Mouse (Mus musculus) CH12.LX (cell line): ENCODE measurements around the gene Zfp423. TPM values are rescaled to one million over a fixed set of nuclear protein-coding genes. Genes with fewer than 3 reads are reported as not detected.

Experiments
- DNase-seq: peaks from one replicate; pipeline ENCODE4 v3.0.0-alpha.2; 2013; ENCODE audit errors: extremely low read depth
- H3K27ac ChIP-seq: 2 replicates; pipeline ENCODE4 v1.5.1; 2012; ENCODE audit warnings: low read depth, mild to moderate bottlenecking, control low read depth, moderate library complexity; ENCODE audit not compliant: insufficient read depth
- H3K27me3 ChIP-seq: replicated peaks from 2 replicates; pipeline ENCODE3; 2012; ENCODE audit warnings: inconsistent platforms
- H3K36me3 ChIP-seq, 2 experiments: replicated peaks in 1 of 2; 2 replicates each; pipeline versions ENCODE3 to v1.6.1; 2012; ENCODE audit warnings: inconsistent platforms in 1 of 2, low read length in 1 of 2, mild to moderate bottlenecking in 1 of 2, mixed read lengths in 1 of 2, moderate library complexity in 1 of 2; ENCODE audit not compliant: control insufficient read depth in 1 of 2, insufficient read depth in 1 of 2
- H3K4me1 ChIP-seq, 2 experiments: 2 replicates each; pipeline ENCODE4 v1.6.1; 2012; ENCODE audit warnings: inconsistent platforms in 1 of 2, moderate library complexity in 1 of 2; ENCODE audit not compliant: insufficient read depth in 2 of 2, control insufficient read depth in 1 of 2
- H3K4me2 ChIP-seq: 2 replicates; pipeline ENCODE4 v1.6.1; 2012; ENCODE audit warnings: low read depth, mild to moderate bottlenecking, control low read depth; ENCODE audit not compliant: poor library complexity, insufficient read depth, severe bottlenecking
- H3K4me3 ChIP-seq, 3 experiments: fragments of 150-350 bp in 1 of 3; sonication (generic) in 1 of 3; replicated peaks in 1 of 3; 2 replicates each; pipeline versions ENCODE3 to v1.5.1; 2011 to 2012; ENCODE audit warnings: low read depth in 2 of 3, low read length in 2 of 3, mild to moderate bottlenecking in 2 of 3, moderate library complexity in 2 of 3, control low read depth in 1 of 3, improper control_type of control experiment in 1 of 3, inconsistent platforms in 1 of 3, mixed read lengths in 1 of 3; ENCODE audit not compliant: poor library complexity in 1 of 3
- H3K79me2 ChIP-seq: replicated peaks from 2 replicates; pipeline ENCODE4 v1.6.1; 2012; ENCODE audit warnings: mild to moderate bottlenecking, moderate library complexity; ENCODE audit not compliant: control insufficient read depth, poor library complexity, insufficient read depth, severe bottlenecking; ENCODE audit errors: extremely low read depth
- H3K9ac ChIP-seq: 2 replicates; pipeline ENCODE4 v1.6.1; 2012; ENCODE audit warnings: low read depth, mild to moderate bottlenecking, control low read depth, moderate library complexity; ENCODE audit not compliant: insufficient read depth
- H3K9me3 ChIP-seq: replicated peaks from 2 replicates; pipeline ENCODE3; 2012; ENCODE audit warnings: low read length, inconsistent platforms, mixed read lengths
- CHD2 ChIP-seq: IDR thresholded peaks from 2 replicates; pipeline ENCODE4 v1.6.1; 2011; ENCODE audit warnings: low read length, improper control_type of control experiment
- ETS1 ChIP-seq: conservative IDR thresholded peaks from 2 replicates; pipeline ENCODE4 v1.6.1; 2012; ENCODE audit warnings: low read depth, mild to moderate bottlenecking, inconsistent platforms, low read length, improper control_type of control experiment, moderate library complexity
- HCFC1 ChIP-seq: IDR thresholded peaks from 2 replicates; pipeline ENCODE4 v1.6.1; 2012; ENCODE audit warnings: low read depth, mild to moderate bottlenecking, inconsistent platforms, low read length, improper control_type of control experiment
- IRF4 ChIP-seq: IDR thresholded peaks from 2 replicates; pipeline ENCODE4 v1.6.1; 2014; ENCODE audit warnings: low read depth, mild to moderate bottlenecking, inconsistent platforms, low read length, improper control_type of control experiment
- JUND ChIP-seq: conservative IDR thresholded peaks from 2 replicates; pipeline ENCODE4 v1.6.1; 2011; ENCODE audit warnings: low read depth, low read length, improper control_type of control experiment
- MAFK ChIP-seq: IDR thresholded peaks from 2 replicates; pipeline ENCODE4 v1.6.1; 2011; ENCODE audit warnings: low read length, improper control_type of control experiment; ENCODE audit not compliant: insufficient replicate concordance
- MAX ChIP-seq: IDR thresholded peaks from 2 replicates; pipeline ENCODE4 v1.6.1; 2011; ENCODE audit warnings: low read length, improper control_type of control experiment
- MXI1 ChIP-seq: IDR thresholded peaks from 2 replicates; pipeline ENCODE4 v1.6.1; 2011; ENCODE audit warnings: mild to moderate bottlenecking, low read depth, low read length, improper control_type of control experiment
- MYC ChIP-seq: IDR thresholded peaks from 2 replicates; pipeline ENCODE4 v1.6.1; 2011; ENCODE audit warnings: low read depth, mild to moderate bottlenecking, improper control_type of control experiment, low read length
- NELFE ChIP-seq: IDR thresholded peaks from 2 replicates; pipeline ENCODE4 v1.6.1; 2011; ENCODE audit warnings: low read depth, low read length, improper control_type of control experiment
- NRF1 ChIP-seq: IDR thresholded peaks from 2 replicates; pipeline ENCODE4 v1.6.1; 2014; ENCODE audit warnings: low read depth, mild to moderate bottlenecking, inconsistent platforms, low read length, improper control_type of control experiment, moderate library complexity
- PAX5 ChIP-seq: IDR thresholded peaks from 2 replicates; pipeline ENCODE4 v1.6.1; 2012; ENCODE audit warnings: low read length, inconsistent platforms, mixed read lengths
- POLR2A ChIP-seq: IDR thresholded peaks from 2 replicates; pipeline ENCODE4 v1.6.1; 2011; ENCODE audit warnings: low read depth, mild to moderate bottlenecking, improper control_type of control experiment, low read length
- TBP ChIP-seq: conservative IDR thresholded peaks from 2 replicates; pipeline ENCODE4 v1.6.1; 2011; ENCODE audit warnings: low read depth, low read length, improper control_type of control experiment
- TCF12 ChIP-seq: IDR thresholded peaks from 2 replicates; pipeline ENCODE4 v1.6.1; 2014; ENCODE audit warnings: low read depth, mild to moderate bottlenecking, inconsistent platforms, low read length, improper control_type of control experiment
- UBTF ChIP-seq: IDR thresholded peaks from 2 replicates; pipeline ENCODE4 v1.6.1; 2012; ENCODE audit warnings: low read depth, mild to moderate bottlenecking, inconsistent platforms, low read length, improper control_type of control experiment, moderate library complexity
- ZC3H11A ChIP-seq: IDR thresholded peaks from 2 replicates; pipeline ENCODE4 v1.6.1; 2012; ENCODE audit warnings: low read depth, mild to moderate bottlenecking, inconsistent platforms, low read length, improper control_type of control experiment
- ZNF384 ChIP-seq: IDR thresholded peaks from 2 replicates; pipeline ENCODE4 v1.6.1; 2012; ENCODE audit warnings: low read depth, low read length, improper control_type of control experiment, inconsistent platforms
- dilution Hi-C: fragments of 300-500 bp; cut with MboI; formaldehyde crosslinking; loops from 2 replicates; pipeline ENCODE4 v1.14.3; 2020; ENCODE audit warnings: low sequenced_read_pairs; ENCODE audit not compliant: extremely low pct_unique_long_range_greater_than_20kb, extremely low pct_ligation_motif_present
- in situ Hi-C: fragments of 300-500 bp; cut with MboI; formaldehyde crosslinking; loops from 3 replicates; pipeline ENCODE4 v1.14.3; 2019; ENCODE audit warnings: low sequenced_read_pairs, low pct_ligation_motif_present, low pct_unique_long_range_greater_than_20kb, mixed read lengths
- polyA plus RNA-seq: library from polyadenylated mRNA; unstranded; fragments of >175 nt; gene quantifications from 2 replicates; pipeline ENCODE4 v1.2.1, GENCODE M21; 2012; ENCODE audit warnings: low read depth; ENCODE audit not compliant: insufficient read length
- total RNA-seq, 2 experiments: library from RNA; depleted of rRNA; stranded (reverse); fragments of 300-350 nt in 1 of 2; fragments of >200 nt in 1 of 2; gene quantifications; 2 replicates each; pipeline ENCODE4 v1.2.3; 2012 to 2014

The Zfp423 gene
- total and polyA plus RNA-seq, 3 experiments, result 0.25 to 2.7 (median 0.32) TPM

DNA sequence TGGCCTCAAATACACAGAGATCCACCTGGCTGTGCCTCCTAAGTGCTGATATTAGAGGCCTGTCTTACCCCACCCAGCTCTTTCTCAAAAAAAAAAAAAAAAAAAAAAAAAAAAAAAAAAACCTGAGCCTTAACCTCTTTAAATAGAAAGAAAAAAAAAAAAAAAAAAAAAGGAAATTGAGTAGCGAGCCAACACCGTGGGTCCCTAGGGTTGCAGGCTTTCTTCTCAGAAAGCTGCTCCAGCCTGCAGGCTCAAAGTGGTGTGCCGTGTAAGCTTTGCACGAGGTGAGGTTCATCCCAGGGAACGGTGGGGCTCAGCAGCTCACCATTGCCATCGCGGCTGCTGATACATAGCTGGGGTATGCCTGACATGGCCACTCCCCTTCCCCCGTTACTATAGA is 24.6 kb upstream of the Zfp423 start:
- Histone ChIP-seq H3K4me1 (no peaks in the 10 kb centered on the region), H3K27me3 (peaks cover 2% of the 10 kb centered on the region), H3K4me3 (no peak overlapping the region), H3K4me2 (no peak overlapping the region), H3K27ac (no peak overlapping the region), H3K36me3 (no peaks in the 10 kb centered on the region), H3K9ac (no peak overlapping the region), H3K79me2 (no peaks in the 10 kb centered on the region), H3K9me3 (no peaks in the 10 kb centered on the region)
- dilution Hi-C loops (no loop called here), in situ Hi-C loops (no loop called here)
- TF ChIP-seq ZNF384 (peak; percentile 38; the same call in 1 of the 2 replicates), NELFE (no peak), UBTF (no peak)
- no peak for DNase-seq

DNA sequence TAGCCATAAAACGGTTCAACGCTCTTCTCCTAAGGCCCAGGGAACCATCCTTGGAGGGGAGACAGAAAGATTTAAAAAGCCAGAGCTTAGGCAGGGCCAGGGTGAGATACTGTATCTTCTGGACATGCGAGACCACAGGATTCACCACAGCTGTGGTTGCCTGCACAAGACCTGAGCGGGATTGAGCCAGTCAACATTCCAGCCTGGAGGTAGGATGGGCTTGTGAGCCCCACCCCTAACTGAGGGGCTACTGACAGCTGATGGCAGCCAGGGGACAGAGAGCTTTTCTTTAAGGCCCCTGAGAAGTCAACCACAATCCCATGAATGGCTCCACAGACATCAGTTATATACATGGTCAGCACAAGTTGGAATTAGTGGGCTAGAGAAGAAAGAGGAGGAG is 23.5 kb upstream of the Zfp423 start:
- no peaks in the 10 kb centered on the region for H3K9me3 ChIP-seq
- no peaks in the 10 kb centered on the region for H3K4me1 ChIP-seq
- H3K27ac ChIP-seq, result no peak overlapping the region
- dilution Hi-C loops (no loop called here), in situ Hi-C loops (no loop called here)
- no peak overlapping the region for H3K9ac ChIP-seq
- TF ChIP-seq TBP (no peak), PAX5 (no peak), MAFK (no peak), ZNF384 (no peak), JUND (no peak), ETS1 (no peak), NRF1 (no peak), POLR2A (no peak), HCFC1 (no peak), MAX (no peak), MXI1 (no peak), CHD2 (no peak), MYC (no peak), ZC3H11A (no peak), TCF12 (no peak), IRF4 (no peak)
- no peaks in the 10 kb centered on the region for H3K79me2 ChIP-seq
- no peak overlapping the region for H3K4me3 ChIP-seq
- DNase-seq, result no peak
- no peaks in the 10 kb centered on the region for H3K36me3 ChIP-seq
- no peak overlapping the region for H3K4me2 ChIP-seq
- H3K27me3 ChIP-seq, result peaks cover 2% of the 10 kb centered on the region
